Mouse (Mus musculus) T-helper 1 cell (primary cell): ENCODE data around the gene Sgo2b.
"Not testable (repeated sequence)": the region's sequence is repeated elsewhere in the genome, so short reads cannot be mapped to it uniquely, and the experiment has no call there.

ENCODE experiments used
- in situ Hi-C: fragments of 300-600 bp; cut with MboI, MseI; formaldehyde crosslinking; loops from one replicate; pipeline ENCODE4 v1.15.1; 2025; ENCODE audit warnings: high pct_unique_total_duplicates

Sgo2b gene

GRCm38 (mm10) chr8:63951626-63952377 is at the start of gene Sgo2b:
Gene Sgo2b (minus strand): TSS chr8:63952248.
- in situ Hi-C loops = no loop called here

GRCm38 (mm10) chr8:63970612-63971391 is 18.8 kb upstream of the Sgo2b start:
- in situ Hi-C loops = not testable (repeated sequence)

GRCm38 (mm10) chr8:63961032-63961785 is 9.2 kb upstream of the Sgo2b start:
- in situ Hi-C loops = no loop called here

- in situ Hi-C loops = not testable (repeated sequence)
Observed at GRCm38 (mm10) chr8:63953802-63954201, 1.8 kb upstream of the Sgo2b start.

GRCm38 (mm10) chr8:63933171-63933570 is 18.9 kb downstream of the Sgo2b start:
- in situ Hi-C loops = no loop called here

- in situ Hi-C loops = no loop called here
Observed at GRCm38 (mm10) chr8:63929301-63930097, 22.5 kb downstream of the Sgo2b start.

GRCm38 (mm10) chr8:63921257-63921960 is 30.6 kb downstream of the Sgo2b start:
- in situ Hi-C loops = no loop called here

GRCm38 (mm10) chr8:63895096-63895495 is 57.0 kb downstream of the Sgo2b start:
- in situ Hi-C loops = no loop called here

GRCm38 (mm10) chr8:63878353-63878752 is 73.7 kb downstream of the Sgo2b start:
- in situ Hi-C loops = no loop called here

- in situ Hi-C loops = no loop called here
Observed at GRCm38 (mm10) chr8:63877393-63877792, 74.7 kb downstream of the Sgo2b start.

GRCm38 (mm10) chr8:63876949-63877348 is 75.1 kb downstream of the Sgo2b start:
- in situ Hi-C loops = no loop called here
